Mouse (Mus musculus) c-Kit-positive CD71-positive TER-119-negative erythroid progenitor cells, embryonic 14.5 days (primary cell): ENCODE results near the gene Ugt8a.

Experiments
- DNase-seq: peaks from one replicate; pipeline ENCODE4 v3.0.0-alpha.2; 2013; ENCODE audit warnings: low read depth

Ugt8a gene

DNA sequence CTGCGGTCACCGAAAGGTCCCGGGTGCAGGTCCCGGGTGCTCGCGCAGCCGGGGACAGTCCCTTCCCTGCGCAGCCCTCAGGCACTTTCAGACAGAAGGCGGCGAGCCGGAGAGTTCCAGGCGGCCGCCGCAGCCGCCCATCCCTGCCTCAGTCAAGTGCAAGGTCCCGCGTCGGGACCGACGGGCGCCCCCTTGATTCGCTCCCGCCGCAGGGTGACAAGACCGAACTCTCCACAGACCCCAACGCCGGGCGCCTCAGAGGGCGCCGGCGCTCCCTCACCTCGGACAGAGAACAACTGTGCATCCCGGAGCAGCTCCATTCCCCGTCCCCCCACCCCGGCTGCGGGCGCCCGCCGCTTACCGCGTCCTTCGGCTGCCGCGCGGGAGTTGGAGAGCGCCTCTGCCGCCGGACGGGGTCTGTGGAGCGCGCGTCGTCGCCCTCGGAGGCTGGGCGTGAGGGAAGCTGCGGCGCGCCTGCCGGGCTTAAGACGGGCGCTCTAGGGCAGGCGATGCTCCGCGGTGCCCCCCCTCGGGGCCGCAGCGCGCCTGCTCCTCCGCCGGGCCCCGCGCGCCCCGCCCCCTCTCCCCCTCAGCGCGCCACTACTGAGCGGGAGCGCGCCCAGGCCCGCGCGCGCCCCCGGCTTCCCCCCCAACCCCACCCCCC is at the start of gene Ugt8a:
Gene Ugt8a (minus strand): TSS at position 528 of the 664 bp plus-strand sequence.
- DNase-seq, result no peak

DNA sequence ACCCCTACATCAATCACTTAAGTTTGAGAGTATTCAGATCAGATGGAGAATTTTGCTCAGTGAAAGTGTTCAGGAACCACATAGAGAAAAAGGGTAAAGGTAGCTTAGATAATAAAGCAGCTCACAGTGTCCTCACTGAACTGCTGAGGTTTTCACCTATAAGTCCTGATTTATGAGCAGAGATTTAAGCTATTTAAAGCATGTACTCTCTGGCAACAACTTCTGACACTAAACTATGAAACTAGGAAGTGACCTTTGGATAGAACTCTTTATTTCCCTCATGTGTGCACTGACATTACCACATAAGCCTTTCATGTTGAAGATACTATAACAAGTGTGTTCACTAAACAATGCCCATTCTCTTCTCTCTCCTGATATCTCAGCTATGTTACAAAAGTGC is 48.2 kb upstream of the Ugt8a start:
- no peak for DNase-seq

DNA sequence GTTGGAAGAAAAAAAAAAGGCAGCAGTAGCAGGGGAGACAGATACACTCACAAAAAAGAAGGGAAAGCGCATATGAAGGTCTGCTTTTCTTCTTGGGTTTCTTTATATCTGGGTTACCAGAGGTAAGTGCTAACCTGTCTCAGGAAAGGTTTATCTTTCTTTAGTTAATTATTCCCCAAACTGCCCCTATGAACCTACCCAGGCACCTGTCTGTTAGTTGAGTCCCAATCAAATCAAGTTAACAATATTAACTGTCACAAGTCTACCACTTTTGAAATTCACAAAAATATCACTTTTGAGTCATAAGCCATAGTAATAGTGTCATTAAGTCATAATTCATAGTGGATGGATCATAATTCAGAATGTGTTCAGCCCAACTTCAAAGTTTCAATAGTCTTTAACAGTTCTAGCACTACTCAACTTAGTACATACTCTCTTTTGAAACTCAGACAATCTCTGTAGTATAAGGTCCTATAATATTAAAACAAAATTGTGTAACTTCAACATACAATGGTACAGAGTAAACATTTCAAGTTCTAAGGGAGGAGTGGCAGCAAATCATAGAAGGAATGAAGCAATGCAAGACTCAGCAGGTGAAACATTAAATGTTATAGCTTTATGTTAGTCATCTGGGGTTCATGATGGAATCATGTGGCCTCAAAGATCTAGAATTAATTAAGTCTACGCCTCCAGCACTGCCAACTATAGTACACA is 45.4 kb upstream of the Ugt8a start:
- DNase-seq, result no peak

DNA sequence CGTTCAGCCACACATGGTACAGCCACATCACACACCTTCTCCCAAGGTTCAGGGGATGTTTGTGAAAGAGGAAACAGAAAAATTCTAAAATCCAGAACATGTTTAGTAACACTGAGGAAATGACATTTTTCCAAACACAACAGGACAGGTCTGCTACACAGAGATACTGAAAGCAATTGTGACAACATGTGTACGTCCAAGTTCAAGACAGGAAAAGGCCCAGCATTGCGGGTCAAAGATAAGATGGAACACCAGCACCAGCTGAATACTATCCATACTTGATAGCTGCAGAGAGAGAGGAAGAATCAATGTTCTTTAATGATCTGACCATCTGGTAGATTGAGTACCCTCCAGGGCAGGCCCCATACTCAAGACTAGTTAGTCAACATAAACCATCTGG is 41.1 kb upstream of the Ugt8a start:
- no peak for DNase-seq

DNA sequence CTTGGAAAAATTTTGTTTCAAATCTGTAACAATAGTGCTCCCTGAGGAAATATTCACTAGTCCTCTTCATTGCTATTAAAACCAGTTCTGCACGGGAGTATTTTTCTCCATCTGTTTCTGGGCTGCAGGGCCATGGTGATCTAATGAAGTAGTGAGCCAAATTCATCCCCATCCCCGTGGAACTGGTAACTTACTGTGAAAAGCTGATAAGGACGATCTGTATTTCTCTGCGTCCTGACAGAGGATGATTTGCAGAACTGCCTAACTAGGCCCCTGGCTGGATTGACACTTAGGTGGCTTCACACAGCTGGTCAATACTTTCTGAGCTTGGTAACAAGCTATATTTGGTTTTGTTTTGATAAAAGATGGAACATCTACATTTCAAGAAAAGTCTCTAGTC is 37.5 kb upstream of the Ugt8a start:
- no peak for DNase-seq

DNA sequence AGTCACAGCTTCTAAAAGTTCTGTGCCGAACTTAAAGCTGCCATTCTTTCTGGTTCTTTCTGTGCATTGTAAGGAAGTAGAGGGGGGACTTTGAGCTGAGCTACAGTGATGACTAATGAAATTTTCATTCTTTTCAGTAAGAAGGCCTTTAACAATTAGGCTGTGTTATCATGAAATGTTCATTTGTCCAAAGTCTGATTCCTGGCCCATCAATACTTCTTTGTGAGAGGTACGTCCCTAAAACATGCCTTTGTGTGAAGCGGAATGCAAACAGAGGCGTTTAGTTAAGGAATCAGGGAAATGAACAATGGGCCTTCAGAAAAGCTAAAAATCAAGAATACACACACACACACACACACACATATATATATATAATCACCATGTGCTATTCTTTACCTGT is 31.0 kb upstream of the Ugt8a start:
- no peak for DNase-seq

DNA sequence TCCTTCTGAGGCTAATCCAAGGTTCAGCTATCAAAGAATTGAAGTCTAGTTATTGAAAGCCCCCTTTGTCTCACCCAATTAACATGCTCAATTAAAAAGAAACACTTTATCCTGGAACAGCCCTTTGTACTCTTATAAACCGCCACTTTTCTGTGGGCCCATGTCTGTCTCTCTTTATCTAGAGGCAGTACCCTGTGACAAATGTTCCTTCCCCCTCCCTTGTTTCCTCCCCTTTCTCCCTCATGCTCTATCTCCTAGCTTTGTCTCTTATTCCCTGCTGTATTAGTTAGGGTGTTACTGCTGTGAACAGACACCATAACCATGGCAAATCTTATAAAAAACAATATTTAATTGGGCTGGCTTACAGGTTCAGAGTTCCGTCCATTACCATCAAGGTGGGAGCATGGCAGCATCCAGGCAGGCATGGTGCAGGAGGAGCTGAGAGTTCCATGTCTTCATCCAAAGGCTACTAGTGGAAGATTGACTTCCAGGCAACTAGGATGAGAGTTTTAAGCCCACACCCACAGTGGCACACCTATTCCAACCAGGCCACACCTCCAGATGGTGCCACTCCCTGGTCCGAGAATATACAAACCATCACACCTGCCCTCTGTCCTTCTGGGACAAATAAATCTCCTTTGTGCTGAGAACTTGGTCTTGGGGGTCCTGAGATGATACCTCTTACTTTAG is 17.9 kb upstream of the Ugt8a start:
- no peak for DNase-seq

DNA sequence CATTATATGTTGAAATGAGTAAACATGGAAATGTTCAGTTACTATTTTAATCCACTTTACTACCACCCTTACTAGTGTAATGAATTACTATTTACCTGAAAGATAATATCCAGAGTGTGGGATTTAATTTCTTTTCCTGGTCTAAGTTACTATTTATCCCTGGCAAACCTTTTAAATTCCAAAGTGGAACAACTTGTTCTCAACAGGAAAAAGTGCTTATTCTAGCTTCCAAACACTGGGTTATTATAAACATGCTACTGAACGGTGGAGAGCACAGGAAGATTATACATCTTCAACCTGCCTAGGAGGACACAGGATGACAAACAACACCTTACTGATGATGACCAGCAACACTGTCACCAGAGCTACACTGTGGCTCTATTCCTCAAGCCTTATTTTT is 16.5 kb upstream of the Ugt8a start:
- DNase-seq, result no peak

DNA sequence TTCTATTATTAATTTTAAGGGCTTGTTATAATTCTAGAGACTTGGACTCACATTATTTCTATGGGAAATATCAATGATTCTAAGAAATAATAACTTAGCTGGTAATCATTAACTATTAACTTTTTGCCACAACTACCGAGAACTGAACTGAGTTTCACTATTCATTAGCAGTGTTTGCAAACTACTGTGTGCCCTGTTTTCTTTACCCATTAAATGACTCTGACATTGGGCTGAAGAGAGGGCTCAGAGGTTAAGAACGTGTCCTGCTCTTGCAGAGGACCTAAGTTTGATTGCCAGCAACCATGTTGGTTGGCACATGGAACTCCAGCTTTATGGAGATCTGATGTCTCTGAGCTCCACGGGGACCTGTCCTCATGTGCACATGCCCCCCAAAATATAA is 2.4 kb upstream of the Ugt8a start:
- no peak for DNase-seq

DNA sequence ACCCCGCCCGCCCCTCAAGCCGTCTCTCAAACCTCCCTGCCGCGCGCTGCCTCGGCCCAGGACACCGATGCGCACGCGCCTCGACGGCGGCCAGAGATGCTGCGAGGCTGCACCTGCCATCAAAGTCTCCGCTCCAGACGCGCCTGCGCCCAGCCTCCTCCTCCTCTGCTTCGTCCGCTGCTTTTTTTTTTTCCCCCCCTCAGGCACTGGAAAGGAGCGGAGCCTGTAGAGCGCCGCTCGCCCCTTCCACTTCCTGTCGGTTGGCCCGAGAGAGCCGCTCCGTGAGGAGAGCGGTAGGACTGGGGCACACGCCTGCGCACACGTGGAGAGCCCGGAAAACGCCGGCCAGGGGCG is 314 bp upstream of the Ugt8a start:
- no peak for DNase-seq

DNA sequence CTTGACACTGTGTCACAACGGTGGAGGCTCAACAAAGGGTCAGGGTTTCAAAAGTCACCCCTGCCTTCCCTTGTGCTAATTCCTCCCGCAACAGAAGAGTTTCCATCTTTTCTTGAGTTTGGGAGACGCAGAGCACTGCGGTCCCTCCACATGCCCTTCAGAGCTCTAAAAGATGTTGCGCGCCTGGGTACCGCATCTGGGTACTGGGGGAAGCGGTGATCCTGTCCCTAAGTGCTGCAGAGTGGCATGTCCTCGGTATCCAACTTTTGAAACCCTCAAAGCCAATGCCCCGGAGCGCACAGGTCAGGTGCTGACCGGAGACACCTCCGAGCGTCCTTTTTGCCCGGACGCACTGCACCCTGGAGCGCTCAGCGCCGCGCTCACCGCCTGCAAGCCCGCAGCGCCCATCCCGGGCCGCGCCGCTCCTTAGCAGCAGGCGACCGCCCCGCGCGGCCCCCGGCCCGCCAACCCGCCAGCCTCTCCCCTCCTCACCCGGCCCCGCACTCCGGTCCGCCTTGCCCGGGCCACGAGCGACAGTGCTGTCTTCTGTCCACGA is 805 bp downstream of the Ugt8a start:
- no peak for DNase-seq

DNA sequence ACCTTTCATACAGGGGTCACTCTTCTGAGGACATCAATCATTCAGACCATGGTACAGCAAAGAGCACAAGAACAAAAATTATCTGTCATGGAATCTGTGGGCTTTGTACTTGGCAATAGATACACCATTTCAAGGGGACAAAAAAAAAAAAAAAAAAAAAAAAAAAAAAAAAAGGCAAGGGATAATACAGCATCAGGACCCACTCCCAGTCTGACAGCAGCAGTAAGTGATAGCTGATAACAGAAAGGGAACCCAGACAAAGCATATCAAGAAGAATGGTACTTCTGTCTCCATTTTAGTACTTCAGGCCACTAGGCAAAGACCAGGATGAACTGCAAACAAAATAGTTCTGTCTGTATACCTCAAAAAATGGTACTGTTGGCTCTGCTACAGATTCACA is 2.6 kb downstream of the Ugt8a start:
- DNase-seq, result no peak

DNA sequence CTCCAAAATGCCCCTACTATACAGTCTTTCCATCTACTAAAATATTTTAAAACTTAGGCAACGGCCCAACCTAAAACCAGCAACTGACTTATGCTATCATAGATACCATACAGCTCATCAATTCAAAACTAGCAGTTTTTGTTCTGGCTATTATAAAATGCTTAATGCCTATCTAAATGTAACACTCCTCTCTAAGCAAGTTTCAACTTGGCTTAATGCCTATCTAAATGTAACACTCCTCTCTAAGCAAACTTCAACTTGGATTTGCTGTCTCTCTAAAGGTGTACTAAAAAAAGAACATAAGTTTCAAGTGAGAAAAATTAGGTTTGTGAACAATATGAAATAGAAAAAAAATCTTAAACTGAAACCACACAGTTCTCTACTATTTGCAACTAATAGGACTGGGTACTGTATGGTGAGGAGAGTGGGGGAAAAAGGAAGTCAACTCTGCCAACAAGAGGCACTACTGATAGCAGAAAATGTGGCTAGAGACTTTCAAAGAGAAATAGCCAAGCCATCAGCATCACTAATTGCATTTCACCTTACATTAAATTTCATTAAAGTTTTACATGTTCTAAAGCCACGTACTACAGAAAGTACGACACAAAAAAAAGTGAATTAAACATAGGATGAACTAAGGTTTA is 5.7 kb downstream of the Ugt8a start:
- DNase-seq, result no peak

DNA sequence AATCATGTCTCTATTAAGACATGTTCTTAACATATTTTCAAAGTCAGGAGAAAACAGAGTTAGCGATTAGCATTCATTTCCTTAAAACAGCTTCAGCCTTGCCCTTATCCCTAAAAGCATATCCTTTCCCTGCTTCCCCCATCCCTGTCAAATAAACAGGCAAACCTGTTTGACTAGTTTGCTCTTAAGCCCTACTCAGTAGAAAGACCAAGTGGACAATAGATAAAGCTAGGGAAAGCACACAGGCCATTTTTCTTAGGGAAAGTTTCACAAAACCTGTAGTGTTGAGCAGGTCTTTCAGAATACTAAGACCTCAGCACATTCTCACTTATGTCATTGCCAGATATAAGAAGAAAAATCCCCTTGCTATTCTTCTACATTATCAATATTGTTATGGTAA is 7.4 kb downstream of the Ugt8a start:
- DNase-seq, result no peak

DNA sequence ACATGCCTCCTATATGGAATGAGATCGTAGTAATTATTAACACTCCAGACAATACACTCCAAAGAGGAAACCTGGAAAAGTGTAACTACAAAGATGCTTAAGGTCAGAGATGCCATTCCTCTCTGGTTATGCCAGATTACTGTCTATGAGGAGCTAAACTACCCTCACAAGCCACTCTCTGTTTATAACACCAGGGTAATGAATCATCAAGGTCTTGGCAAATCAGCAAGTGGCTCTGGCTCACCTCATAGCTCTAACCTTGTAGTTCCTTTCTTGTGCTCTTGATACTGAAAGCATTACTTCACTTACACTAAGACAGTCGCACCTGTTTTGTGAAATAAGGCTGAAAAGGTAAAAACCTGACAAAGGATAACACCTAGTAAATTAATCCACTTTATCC is 17.5 kb downstream of the Ugt8a start:
- no peak for DNase-seq

DNA sequence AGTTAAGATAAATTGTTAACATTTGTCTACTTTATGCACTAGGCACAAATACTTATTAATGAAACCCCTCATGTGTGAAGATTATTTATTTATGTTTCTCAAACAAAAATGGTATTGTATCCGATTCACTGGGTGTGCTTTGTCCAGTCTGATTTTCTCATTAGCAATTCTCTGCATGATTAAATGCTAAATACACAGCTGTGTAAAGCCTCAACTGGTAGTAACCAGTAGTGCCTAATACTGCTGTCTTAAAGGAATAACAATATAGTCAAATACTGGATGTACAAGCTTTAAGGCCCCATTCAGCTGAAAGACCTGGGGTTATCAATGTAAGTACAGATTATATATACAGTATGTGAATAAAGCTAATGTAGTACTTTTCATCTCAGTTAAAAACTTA is 39.4 kb downstream of the Ugt8a start:
- DNase-seq, result no peak

DNA sequence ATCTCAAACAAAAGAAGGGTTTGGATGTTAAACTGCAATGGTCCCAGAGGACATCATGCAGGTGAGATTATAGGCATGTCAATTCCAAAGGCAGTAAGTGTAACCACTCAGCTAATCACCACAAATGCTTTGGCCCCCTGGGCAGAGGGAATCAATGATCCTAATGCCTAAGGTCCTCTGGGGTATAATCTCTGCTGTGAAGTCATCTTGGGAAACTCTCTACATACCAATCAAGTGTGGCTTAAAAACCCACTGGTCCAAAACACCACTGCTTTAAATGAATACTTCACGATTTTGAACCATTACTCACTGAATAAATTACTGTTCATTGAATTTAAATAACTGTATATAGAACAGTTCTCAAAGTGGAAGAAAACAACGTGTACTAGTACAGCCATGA is 51.3 kb downstream of the Ugt8a start:
- no peak for DNase-seq

DNA sequence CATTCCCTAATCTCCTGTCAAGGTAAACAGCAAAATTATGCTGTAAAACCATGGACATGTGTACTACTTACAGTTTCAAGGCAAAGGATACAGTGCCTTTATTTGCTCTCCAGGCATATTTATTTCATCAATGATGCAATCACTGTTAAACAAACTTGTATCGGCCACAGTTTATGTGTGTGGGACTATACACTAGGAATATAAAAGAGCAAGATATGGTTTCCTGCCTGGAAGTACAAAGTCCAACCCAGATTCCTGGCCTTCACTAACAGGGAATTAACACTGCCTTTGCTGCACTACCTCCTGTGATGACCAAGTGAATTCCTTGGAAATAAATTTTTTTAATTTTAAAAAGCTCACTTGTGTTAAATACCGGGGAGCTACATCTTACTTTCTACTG is 53.5 kb downstream of the Ugt8a start:
- DNase-seq, result no peak

DNA sequence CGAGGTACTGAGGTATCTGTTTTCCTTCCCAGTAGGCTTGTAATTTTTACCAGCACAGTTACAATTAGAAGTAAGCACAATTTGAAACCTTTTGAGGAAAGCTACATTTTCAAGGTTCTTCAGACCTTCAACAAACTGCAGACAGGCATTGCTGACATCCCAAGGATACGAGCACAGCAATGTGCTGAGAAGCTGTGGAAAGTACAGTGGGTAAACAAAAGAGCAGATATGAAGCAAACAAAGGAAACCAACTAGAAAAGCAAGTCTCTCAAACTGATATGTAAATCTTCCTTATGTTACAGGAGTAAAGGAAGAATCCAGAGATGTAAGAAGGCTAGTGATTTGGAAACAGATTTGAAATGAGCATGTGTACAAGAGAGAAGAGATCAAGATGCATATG is 54.0 kb downstream of the Ugt8a start:
- DNase-seq, result no peak

DNA sequence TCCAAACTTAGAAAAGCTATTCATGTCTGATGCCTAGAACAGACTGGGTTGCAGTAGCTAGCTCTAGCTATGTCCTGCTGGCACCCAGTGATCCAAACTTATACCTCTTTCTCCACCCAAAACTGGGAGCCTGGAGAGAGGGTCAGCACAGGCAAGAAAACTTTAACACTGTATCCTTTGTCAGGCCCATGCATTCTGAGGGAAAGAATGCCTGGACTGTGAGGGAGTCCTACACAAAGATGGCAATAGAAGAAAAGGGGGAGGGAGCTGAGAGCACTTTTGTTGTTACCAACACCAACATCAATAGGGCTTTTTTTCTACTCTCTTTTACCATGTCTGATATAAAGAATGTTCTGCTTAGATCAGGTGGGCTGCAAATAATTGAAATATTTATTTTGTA is 55.4 kb downstream of the Ugt8a start:
- no peak for DNase-seq

DNA sequence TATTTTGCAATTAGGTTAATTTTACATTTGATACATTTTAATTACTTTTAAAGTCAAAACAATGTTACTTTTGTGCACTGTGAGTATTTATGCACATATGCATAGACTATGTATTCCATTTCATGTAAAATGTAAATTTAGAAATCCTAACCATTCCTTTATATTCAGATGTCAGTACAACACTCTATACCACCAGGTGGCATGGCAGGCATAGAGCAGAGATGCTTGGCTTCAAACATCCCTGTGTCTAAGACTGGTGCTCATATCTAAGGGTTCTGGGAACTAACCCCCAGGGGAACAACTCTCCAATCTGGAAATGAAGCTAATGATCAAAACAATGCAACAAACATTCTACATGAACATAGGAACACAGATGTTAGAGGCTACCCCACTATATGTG is 56.6 kb downstream of the Ugt8a start:
- DNase-seq, result no peak

DNA sequence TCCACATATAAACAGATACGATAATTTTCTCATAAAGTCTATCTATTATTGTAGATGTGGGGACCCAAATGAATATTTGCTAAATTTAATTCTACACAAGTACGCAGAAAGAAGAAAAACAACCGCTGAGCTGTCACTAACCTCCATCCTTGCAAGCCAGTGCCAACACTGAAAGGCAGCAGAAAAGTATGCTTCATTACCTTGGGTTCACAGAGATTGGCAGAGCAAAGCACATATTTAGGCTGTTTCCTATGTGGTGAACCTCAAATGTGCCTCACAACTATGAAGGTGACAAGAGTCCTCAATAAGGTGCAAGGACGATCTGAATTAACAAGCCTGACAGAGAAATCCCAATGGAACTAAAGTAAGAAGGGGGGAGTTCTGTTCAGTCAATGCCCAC is 64.0 kb downstream of the Ugt8a start:
- DNase-seq, result no peak

DNA sequence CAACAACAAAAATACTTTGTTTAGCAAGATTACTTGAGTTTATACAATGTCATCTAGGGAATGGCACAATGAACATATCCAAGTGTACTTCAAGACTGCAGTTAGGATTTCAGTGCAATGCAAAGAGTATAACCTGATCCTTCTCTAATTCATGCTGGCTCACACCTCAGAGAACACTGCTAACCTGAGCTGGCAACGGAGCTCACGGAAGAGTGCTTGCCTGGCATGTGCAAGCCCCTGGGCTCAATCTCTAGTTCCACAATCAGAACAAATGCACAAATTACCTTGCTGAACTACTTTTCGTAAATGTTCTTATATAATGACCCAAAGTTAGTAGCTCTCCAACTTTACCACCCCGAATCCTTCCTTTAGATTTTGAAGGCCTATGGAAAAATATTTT is 68.5 kb downstream of the Ugt8a start:
- no peak for DNase-seq
